Mouse (Mus musculus) urinary bladder, postnatal 14 days (tissue): Measurements from ENCODE around the gene AI854703.
A peak's percentile ranks its signal among the peaks of the same experiment; 100 is the strongest.

Experiments
- DNase-seq: peaks from one replicate; pipeline ENCODE4 v3.0.0; 2021; ENCODE audit warnings: low spot score

The AI854703 gene

GRCm38 (mm10) chr6:48626464-48626863 is at the start of gene AI854703:
Gene AI854703 (plus strand): TSS chr6:48626764.
- no peak for DNase-seq

DNA sequence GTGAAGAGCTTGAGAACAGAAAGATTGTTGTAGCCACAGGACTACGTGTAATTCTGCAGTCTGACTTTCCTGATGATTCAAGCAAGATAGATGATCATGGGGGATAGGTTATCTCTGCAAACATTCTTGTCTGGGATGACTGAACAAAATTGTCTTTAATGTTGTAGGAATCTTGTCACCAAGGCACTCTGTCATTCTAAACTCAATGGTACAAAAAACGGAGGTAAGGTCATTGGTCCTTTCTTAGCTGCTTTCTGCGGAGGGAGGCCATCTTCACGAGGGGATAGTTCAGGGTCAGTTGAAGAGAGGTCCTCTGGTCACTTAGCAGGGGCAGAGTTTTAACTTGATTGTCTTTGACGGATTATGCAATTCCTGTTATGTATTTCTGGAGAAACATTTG is 47.8 kb upstream of the AI854703 start:
- DNase-seq = no peak

- DNase-seq = no peak
Observed at GRCm38 (mm10) chr6:48579215-48579648, 47.3 kb upstream of the AI854703 start.

DNA sequence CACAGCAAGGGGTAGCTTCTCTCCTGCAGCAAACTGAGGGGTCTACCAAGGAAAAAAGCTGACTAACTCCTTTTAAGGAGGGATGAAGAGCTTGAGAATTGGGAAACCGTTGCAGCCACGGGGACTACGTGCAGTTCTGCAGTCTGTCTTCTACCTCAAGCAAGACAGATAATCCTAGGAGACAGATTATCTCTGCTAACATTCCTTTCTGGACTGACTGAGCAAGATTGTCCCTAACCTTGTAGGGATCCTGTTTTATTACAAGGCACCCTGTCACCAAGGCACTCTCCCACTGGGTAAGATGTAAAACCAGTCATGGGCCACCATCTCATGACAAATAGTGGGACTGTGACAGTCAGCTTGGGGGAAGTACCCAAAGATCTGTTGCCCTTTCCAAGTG is 45.3 kb upstream of the AI854703 start:
- DNase-seq = no peak

- no peak for DNase-seq
Observed at GRCm38 (mm10) chr6:48582037-48582436, 44.5 kb upstream of the AI854703 start.

DNA sequence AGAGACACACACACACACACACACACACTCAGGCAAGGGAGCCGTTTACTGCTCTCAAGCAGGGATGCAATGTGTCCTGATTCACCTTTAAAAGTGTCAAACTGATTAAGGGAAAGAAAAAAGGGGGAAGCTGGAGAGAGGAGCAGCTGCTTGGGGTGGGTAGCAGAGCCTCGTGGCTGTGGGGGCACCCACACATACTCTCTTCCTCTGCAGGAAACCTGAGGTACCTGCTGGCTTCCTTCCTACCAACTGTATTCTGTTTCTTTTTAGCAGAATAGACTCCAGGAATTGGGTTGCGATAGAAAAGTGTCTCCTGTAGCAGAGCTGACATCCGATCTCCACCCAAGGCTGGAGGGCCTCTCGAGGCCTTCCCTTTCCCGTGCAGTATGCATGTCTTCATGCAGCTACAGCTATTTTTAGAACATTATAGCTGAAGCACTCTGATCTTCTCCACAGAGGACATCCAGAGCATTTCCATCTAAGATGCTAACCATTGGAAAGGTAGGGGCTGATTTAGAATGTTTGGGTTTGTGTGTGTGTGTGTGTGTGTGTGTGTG is 37.3 kb upstream of the AI854703 start, which contains the start of gene Gm45021:
Gm45021 (plus strand) TSS at position 417 of the 557 bp plus-strand sequence.
- no peak for DNase-seq

DNA sequence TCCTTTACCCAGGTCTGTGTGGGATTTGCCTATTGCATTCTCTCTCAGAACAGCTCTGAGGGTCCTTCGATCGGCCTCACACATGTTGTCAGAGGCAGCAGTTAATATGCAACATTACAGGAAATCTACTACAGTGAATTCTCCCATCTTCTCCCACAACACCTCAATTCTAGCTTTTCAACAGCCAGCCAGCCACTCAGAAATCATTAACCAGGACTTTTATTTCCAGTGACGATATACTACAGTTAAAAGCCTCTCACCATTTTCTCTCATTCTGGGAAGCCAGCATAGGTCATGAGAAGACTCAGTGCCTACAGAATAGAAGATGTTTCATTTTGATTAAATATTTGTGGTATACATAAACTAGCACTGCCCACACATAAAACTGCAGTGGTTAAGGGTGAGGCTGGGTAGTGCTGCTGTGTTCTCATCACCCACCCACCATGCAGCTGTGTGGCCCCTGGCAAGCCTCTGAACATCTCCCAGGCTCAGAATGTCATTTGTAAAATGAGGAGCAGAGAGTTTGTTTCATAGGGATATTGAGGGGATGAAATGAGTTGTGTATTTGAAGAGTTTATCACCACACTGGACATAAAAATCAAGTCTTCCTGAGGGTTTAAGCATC is 35.2 kb upstream of the AI854703 start:
- DNase-seq = no peak

DNA sequence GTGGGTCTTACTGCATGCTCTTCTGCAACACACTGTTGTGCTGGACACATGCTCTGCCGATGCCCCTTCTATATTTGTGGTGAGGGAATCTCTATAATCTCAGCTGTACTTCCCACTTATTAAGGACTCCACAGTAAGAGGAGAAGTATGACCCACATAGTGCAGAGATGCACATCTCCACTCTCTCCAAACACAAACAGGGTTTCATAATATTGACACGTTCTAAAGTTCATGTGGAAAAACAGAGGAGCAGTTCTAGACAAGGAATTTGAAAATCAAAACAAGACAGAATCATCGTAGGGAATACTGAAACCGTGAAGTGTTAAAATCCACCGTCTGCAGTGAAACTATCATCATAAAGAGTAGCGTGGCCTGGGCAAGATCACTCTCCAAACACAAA is 34.7 kb upstream of the AI854703 start:
- no peak for DNase-seq

GRCm38 (mm10) chr6:48593158-48594042 is 33.2 kb upstream of the AI854703 start, which contains the start of the genes Repin1 and Gm44965:
Gene Repin1 (plus strand): TSS chr6:48593883.
Gene Gm44965 (plus strand): TSS chr6:48593941.
- DNase-seq = peak; percentile 93

DNA sequence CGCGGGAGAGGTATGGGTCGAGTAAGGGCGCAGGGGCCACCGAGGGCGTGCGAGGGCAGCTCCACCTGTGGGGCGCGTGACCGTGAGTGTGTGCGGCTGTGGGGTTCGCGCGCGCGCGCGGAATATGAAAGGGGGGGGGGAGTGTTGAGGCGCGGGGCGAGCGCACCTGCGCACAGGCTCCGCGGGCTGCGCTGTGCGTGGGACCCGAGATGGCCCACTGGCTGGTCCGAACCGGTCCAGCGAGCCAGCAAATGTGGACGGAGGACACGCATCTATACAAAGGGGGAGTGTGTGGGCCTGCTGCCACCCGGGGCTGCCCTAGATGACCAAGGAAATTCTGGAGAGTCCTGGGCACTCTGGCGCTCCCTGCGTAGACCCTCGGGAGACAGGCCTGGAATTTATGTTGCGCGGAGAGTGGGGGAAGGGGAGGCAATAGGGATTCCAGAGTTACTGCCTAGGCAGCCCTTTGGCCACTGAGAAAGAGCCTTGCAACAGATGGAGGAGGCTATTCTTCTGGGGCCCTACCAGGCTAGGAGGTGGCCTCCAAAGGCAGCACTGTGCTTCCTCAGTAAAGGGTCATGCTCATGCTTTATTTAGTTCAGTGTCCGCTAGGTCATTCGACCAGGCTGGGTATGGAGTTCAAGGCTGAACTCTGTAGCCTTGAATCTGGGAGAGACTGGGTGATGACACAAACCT is 32.4 kb upstream of the AI854703 start:
- peak; percentile 31 for DNase-seq

DNA sequence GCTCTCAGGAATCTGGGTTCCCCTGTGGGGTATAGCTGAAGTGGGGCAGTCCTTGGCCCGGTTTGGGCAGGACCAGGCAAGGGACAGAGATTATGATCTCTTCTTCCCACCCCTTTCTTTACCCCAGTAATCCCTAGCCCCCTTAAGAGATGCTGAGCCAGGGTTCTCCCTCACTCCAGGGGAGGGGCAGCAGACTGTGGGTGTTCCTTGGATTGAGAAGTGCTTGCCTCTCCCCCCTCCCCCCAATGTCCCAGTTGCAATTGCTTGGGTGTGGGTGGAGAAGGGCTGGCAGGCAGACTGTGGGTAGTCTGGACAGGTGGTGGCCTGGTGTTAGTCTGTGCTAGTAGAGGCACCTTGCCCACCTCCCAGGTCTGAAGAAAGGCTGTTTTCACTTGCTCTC is 31.3 kb upstream of the AI854703 start:
- no peak for DNase-seq

GRCm38 (mm10) chr6:48596545-48597232 is 29.9 kb upstream of the AI854703 start:
- no peak for DNase-seq

DNA sequence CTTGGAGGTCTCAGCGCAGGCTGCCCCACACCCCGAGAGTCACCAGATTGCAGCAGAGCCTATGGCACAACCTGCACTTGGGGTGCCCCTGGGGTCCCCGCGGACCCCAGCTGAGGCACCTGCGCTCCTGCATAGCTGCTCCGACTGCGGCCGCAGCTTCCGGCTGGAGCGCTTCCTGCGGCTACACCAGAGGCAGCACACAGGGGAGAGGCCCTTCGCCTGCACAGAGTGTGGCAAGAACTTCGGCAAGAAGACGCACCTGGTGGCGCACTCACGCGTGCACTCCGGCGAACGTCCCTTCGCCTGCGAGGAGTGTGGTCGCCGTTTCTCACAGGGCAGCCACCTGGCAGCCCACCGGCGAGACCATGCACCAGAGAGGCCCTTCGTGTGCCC is 29.3 kb upstream of the AI854703 start:
- no peak for DNase-seq

DNA sequence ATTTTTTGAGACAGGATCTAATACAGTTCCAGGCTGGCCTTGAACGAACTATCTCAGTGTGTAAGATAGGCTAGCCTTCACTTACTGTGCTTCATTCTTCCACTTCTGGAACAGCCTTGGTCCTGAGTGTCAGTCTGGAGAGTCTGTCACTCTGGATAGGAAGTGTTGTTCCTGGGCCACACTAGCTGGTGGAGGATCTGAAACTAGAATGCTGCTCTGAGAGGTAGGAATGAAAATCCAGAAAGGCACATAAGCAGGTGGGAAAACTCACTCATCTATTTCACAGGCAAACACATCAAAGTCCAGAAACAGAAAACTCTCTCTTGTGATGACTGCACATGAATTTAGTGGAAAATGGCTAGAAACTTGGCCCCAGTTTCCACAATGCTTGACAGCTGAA is 26.0 kb upstream of the AI854703 start:
- no peak for DNase-seq

GRCm38 (mm10) chr6:48601271-48602079 is 25.1 kb upstream of the AI854703 start, which contains the start of gene Zfp775:
Gene Zfp775 (plus strand): TSS chr6:48602063.
- peak; percentile 96 for DNase-seq

- DNase-seq = peak; percentile 29
Observed at GRCm38 (mm10) chr6:48602080-48602741, 24.4 kb upstream of the AI854703 start.

- no peak for DNase-seq
Observed at GRCm38 (mm10) chr6:48608124-48608523, 18.4 kb upstream of the AI854703 start.

GRCm38 (mm10) chr6:48609512-48609911 is 17.1 kb upstream of the AI854703 start:
- no peak for DNase-seq

- DNase-seq = no peak
Observed at GRCm38 (mm10) chr6:48610657-48611056, 15.9 kb upstream of the AI854703 start.

DNA sequence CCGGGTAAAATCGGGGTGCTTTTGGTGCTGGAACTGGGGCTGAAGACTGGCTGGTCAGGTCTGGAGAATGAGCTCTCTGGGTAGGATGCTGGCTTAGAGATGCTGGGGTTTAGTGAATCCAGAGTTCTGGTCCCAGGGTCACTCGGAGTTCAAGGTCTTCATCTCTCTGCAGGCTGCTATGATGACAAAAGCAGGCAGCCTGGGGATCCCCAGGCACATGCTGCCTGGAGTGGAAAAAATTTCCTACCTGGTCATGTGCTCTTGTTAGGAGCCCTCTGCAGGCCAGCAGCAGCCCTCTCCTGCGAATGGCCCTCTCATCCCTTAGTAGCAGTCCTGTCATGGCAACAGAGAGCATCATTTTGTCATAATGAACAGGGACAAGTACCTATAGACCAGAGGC is 13.1 kb upstream of the AI854703 start:
- no peak for DNase-seq
